Mouse (Mus musculus) E14TG2a.4 (cell line): ENCODE results near the gene Saysd1.

Source experiments
- CTCF ChIP-seq: conservative IDR thresholded peaks from 2 replicates; pipeline ENCODE4 v1.5.1; 2014; ENCODE audit warnings: low read length
- NANOG ChIP-seq: IDR thresholded peaks from 2 replicates; pipeline ENCODE4 v1.6.1; 2014; ENCODE audit warnings: borderline replicate concordance, low read length, mixed read lengths
- POU5F1 ChIP-seq: IDR thresholded peaks from 2 replicates; pipeline ENCODE4 v1.6.1; 2014; ENCODE audit warnings: low read length, borderline replicate concordance

DNA sequence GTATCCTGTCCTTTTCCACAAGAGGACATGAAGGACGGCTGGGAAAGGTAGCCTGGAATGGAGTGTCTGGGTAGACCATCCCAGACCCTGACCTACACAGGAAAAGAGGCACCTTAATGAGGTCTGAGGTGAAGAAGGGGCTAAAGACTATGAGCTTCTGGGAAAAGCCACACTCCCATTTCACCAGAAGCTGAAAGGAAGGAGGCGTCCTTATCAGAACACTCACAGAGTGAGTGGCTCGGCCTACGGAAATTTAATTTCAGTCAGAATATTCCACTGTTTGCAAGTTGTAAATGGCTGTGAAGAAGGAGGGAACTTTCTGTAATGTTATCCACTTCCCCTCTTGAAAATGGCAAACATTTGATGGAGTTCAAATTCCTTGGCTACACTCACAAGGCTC is 34.6 kb upstream of the Saysd1 start:
- TF ChIP-seq POU5F1 = no peak
- TF ChIP-seq CTCF = no peak
- TF ChIP-seq NANOG = no peak
